Mouse (Mus musculus) thymus, postnatal 14 days (tissue): Measurements from ENCODE around the gene Bod1l.

Experiments
- DNase-seq: peaks from one replicate; pipeline ENCODE4 v3.0.0; 2021

The Bod1l gene

GRCm38 (mm10) chr5:41756396-41756795, 87.7 kb downstream of the Bod1l start:
- DNase-seq = no peak

GRCm38 (mm10) chr5:41755373-41755960, 88.6 kb downstream of the Bod1l start:
- no peak for DNase-seq

- no peak for DNase-seq
These were observed 89.3 kb downstream of the Bod1l start for GRCm38 (mm10) chr5:41754836-41755235.

GRCm38 (mm10) chr5:41754226-41754775, 89.8 kb downstream of the Bod1l start:
- no peak for DNase-seq

- no peak for DNase-seq
These were observed 91.4 kb downstream of the Bod1l start for GRCm38 (mm10) chr5:41752721-41753120.

- DNase-seq = no peak
These were observed 99.0 kb downstream of the Bod1l start for GRCm38 (mm10) chr5:41744898-41745780.

GRCm38 (mm10) chr5:41744234-41744633, 99.9 kb downstream of the Bod1l start:
- DNase-seq = no peak

- DNase-seq = no peak
These were observed 105.3 kb downstream of the Bod1l start for GRCm38 (mm10) chr5:41738817-41739216.
